Mouse (Mus musculus) brain, embryonic 14.5 days (tissue): ENCODE results near the gene Taf1a.
"Not testable (repeated sequence)": the region's sequence is repeated elsewhere in the genome, so short reads cannot be mapped to it uniquely, and the experiment has no call there.

Experiments used
- CTCF ChIP-seq: fragments of 200-500 bp; IDR thresholded peaks from 2 replicates; pipeline ENCODE4 v1.5.1; 2012; ENCODE audit warnings: inconsistent platforms, mild to moderate bottlenecking, moderate library complexity, borderline replicate concordance; ENCODE audit not compliant: insufficient read depth, insufficient read length; ENCODE audit errors: extremely low read depth
- POLR2A ChIP-seq: fragments of 200-500 bp; IDR thresholded peaks from 2 replicates; pipeline ENCODE4 v1.6.1; 2012; ENCODE audit warnings: mild to moderate bottlenecking, inconsistent platforms, borderline replicate concordance; ENCODE audit not compliant: poor library complexity, insufficient read depth, insufficient read length, severe bottlenecking; ENCODE audit errors: extremely low read depth

DNA sequence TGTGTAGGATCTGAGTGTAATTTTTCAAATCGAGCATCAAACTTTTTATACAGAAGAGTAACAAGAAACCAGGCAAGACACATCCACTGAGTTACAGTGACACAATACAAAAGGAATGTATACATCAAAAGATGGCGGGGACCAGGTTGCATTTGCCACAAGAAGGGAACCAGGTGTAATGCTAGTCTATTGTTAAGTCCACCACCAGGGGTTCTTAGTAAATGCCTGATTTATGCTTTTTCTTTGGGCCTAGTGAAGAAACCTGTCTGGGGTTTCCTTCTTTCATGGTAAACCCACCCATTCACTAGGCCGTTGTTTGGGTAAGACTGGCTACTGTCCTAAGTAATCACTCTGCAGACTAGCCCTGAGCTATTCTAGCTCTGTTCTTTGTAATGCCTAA, 9.4 kb upstream of the Taf1a start:
- TF ChIP-seq CTCF, POLR2A: not testable (repeated sequence)
